Mouse (Mus musculus) C2C12 (cell line): ENCODE results near the gene Ltbp1. TPM values are rescaled to one million over a fixed set of nuclear protein-coding genes. Genes with fewer than 3 reads are reported as not detected.

ENCODE experiments used
- H3K27me3 ChIP-seq: one replicate; pipeline ENCODE4 v1.6.1; 2011; ENCODE audit not compliant: control insufficient read depth, insufficient read depth, insufficient read length
- H3K36me3 ChIP-seq: one replicate; pipeline ENCODE4 v1.6.1; 2011; ENCODE audit not compliant: control insufficient read depth, insufficient read depth
- H3K4me3 ChIP-seq: one replicate; pipeline ENCODE4 v1.5.1; 2011; ENCODE audit warnings: mild to moderate bottlenecking, control low read depth; ENCODE audit not compliant: poor library complexity, insufficient read depth, severe bottlenecking
- H3K79me2 ChIP-seq: one replicate; pipeline ENCODE4 v1.6.1; 2011; ENCODE audit not compliant: control insufficient read depth, insufficient read depth
- H3K79me3 ChIP-seq: one replicate; pipeline ENCODE4 v1.6.1; 2011; ENCODE audit warnings: low read depth, control low read depth
- H3ac ChIP-seq: one replicate; pipeline ENCODE3; 2011; ENCODE audit warnings: low read depth; ENCODE audit not compliant: control insufficient read depth, insufficient read length
- CEBPB ChIP-seq: IDR thresholded peaks from one replicate; pipeline ENCODE4 v1.6.1; 2011; ENCODE audit warnings: low read depth, mild to moderate bottlenecking, control low read depth, moderate library complexity
- CTCF ChIP-seq: IDR thresholded peaks from one replicate; pipeline ENCODE4 v1.5.1; 2011; ENCODE audit not compliant: control insufficient read depth, insufficient read depth, insufficient read length
- FOSL1 ChIP-seq: IDR thresholded peaks from one replicate; pipeline ENCODE4 v1.8.0; 2011; ENCODE audit warnings: mild to moderate bottlenecking, low read length; ENCODE audit not compliant: poor library complexity, insufficient read depth, severe bottlenecking
- MAX ChIP-seq: IDR thresholded peaks from one replicate; pipeline ENCODE4 v1.6.1; 2011; ENCODE audit warnings: mild to moderate bottlenecking, control low read depth
- MYOD1 ChIP-seq: IDR thresholded peaks from one replicate; pipeline ENCODE4 v1.6.1; 2011; ENCODE audit warnings: low read depth; ENCODE audit not compliant: control insufficient read depth, insufficient read length
- MYOG ChIP-seq: IDR thresholded peaks from one replicate; pipeline ENCODE4 v1.6.1; 2011; ENCODE audit not compliant: control insufficient read depth, insufficient read length; ENCODE audit errors: extremely low read depth
- USF1 ChIP-seq: IDR thresholded peaks from one replicate; pipeline ENCODE4 v1.6.1; 2011; ENCODE audit warnings: low read depth, mild to moderate bottlenecking, control low read depth, moderate library complexity
- polyA plus RNA-seq: library from polyadenylated mRNA; unstranded; fragments of >200 nt; fragmentation: generic; extraction: Trizol; gene quantifications from one replicate; pipeline ENCODE4 v1.2.1, GENCODE M21; 2012; ENCODE audit warnings: missing spikeins

Ltbp1 gene
- polyA plus RNA-seq, 1 experiment = 41.8 TPM

DNA sequence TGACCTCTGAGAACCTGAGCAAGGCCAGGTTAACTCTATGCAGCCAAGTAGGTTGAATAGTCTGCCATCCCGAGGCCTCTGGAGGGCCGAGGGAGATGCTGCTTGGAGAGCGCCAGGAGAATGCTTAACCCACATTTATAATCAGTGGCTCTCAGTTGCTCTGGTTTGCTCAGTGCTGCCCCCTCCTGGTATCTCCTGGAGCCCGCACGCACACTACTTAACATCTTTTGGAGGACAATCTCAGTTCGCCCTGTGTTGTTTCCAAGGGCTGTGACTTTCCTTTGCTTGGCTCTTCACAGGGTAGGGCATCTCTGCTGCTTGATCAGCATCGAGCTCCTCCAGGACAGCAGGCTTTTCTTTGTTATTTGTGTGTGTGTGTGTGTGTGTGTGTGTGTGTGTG lies 12.1 kb downstream of the Ltbp1 start:
- no peak overlapping the region for H3ac ChIP-seq
- H3K79me3 ChIP-seq = no peaks in the 10 kb centered on the region
- no peaks in the 10 kb centered on the region for H3K36me3 ChIP-seq
- TF ChIP-seq CEBPB (no peak), USF1 (no peak), MYOG (no peak), MAX (no peak), CTCF (no peak), FOSL1 (no peak), MYOD1 (no peak)
- no peaks in the 10 kb centered on the region for H3K79me2 ChIP-seq
- no peak overlapping the region for H3K4me3 ChIP-seq
- H3K27me3 ChIP-seq = no peaks in the 10 kb centered on the region

DNA sequence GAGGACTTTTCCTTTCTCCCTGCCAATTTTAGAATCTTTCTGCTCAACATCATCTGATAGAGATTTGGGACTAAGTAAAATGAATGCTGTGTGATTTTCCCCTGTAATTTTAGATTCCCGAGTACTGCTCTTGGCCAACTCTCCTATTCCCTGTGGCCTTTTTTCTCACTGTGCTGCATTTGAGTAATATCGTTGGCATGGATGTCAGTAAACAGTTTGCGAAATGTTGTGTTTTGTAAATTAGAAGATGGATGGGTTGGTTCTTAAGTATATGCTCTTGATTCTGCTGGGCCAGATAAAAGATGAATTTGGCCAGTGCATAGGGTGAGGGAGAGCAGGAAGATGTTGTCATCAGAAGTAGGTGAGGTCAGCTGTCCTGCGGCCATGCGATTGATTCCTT lies 12.8 kb downstream of the Ltbp1 start:
- no peaks in the 10 kb centered on the region for H3K79me2 ChIP-seq
- no peak overlapping the region for H3K4me3 ChIP-seq
- H3K36me3 ChIP-seq = no peaks in the 10 kb centered on the region
- no peaks in the 10 kb centered on the region for H3K27me3 ChIP-seq
- TF ChIP-seq MYOD1 = no peak
- TF ChIP-seq MAX = no peak
- TF ChIP-seq USF1 = no peak
- TF ChIP-seq CEBPB = no peak
- TF ChIP-seq MYOG = no peak
- no peak for TF ChIP-seq CTCF
- TF ChIP-seq FOSL1 = no peak
- H3ac ChIP-seq = no peak overlapping the region
- no peaks in the 10 kb centered on the region for H3K79me3 ChIP-seq

DNA sequence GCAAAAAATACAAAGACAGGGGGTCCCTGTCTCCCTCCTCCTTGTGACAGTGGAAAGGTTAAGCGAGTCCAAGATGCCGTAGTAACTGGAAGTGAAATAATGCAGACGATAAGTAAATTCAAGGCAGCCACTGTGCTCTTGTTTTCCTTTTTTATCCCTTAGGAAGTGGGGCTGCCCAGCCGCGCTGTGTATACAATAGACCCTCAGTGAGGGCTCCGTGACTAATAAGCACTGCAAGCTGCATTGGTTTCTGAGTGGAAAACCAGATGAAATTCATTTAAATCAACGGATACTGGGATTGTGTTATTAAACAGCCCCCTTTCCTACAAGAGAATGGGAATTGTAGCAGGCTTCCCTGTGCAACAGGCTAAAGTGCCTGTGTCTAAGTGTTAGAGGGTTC lies 14.7 kb downstream of the Ltbp1 start:
- H3ac ChIP-seq = no peak overlapping the region
- H3K4me3 ChIP-seq = no peak overlapping the region
- no peaks in the 10 kb centered on the region for H3K36me3 ChIP-seq
- H3K27me3 ChIP-seq = no peaks in the 10 kb centered on the region
- TF ChIP-seq CTCF (no peak), MYOD1 (no peak), CEBPB (no peak), MAX (no peak), FOSL1 (no peak), MYOG (no peak), USF1 (no peak)
- H3K79me3 ChIP-seq = no peaks in the 10 kb centered on the region
- no peaks in the 10 kb centered on the region for H3K79me2 ChIP-seq

DNA sequence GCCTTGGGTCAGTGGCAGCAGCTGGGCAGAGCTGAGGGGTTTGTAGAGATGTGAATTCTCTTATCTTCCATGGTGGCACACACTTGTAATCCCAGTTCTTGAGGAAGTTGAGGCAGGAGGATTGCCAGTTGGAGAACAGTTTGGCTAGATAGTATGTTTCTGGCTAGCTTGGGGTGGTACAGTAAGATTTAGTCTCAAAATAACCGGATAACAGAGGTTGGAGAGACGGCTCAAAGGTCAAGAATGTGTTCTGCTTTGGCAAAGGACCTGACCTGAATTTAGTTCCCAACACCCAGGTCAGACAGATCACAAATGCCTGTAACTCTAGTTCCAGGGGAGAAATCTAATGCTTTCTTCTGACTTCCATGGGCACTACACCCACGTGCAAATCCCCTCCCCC lies 15.3 kb downstream of the Ltbp1 start:
- Histone ChIP-seq H3ac (no peak overlapping the region), H3K79me3 (no peaks in the 10 kb centered on the region), H3K27me3 (no peaks in the 10 kb centered on the region), H3K4me3 (no peak overlapping the region), H3K79me2 (no peaks in the 10 kb centered on the region), H3K36me3 (no peaks in the 10 kb centered on the region)
- no peak for TF ChIP-seq CTCF
- no peak for TF ChIP-seq FOSL1
- TF ChIP-seq USF1 = no peak

DNA sequence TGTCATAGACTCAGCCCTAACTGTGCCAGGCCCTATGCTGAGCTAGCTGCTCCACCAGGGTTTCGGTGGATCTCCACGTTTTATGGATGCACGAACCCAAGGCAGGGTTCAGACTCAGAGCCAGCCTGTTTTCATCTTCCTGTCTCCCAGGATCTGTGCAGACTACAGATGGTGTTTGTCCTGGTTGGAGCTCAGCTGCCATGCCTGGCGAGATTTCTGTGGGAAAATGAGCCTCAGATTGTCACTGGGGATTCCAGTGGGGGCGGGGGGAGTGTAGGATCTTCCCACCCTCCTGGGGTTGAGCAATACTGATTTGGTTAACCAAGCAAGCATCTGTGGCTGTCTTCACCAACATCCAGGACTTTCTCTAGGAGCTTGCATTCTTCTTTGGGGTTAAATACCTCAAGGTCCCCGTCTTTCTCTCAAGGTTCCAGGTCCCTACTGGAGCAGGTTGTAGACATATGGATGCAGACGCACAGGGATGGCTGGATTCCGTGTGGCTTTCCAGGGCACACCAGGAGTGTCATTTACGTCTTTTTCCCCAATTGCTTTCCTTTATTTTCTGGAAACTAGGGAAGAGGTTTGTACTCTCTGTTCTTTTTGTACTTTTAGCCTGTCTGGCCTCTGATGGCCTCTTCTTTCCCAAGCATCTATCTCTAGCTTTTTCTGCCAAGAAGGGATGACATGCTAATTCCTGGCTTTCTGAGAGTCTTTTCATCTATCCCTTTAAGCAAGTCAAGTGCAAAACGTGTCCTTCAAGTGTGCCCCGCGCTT lies 22.2 kb downstream of the Ltbp1 start:
- H3K79me2 ChIP-seq = no peaks in the 10 kb centered on the region
- H3ac ChIP-seq = no peak overlapping the region
- no peak for TF ChIP-seq MYOD1
- TF ChIP-seq CTCF = no peak
- no peak for TF ChIP-seq USF1
- no peak for TF ChIP-seq FOSL1
- TF ChIP-seq CEBPB = no peak
- no peak for TF ChIP-seq MYOG
- TF ChIP-seq MAX = no peak

DNA sequence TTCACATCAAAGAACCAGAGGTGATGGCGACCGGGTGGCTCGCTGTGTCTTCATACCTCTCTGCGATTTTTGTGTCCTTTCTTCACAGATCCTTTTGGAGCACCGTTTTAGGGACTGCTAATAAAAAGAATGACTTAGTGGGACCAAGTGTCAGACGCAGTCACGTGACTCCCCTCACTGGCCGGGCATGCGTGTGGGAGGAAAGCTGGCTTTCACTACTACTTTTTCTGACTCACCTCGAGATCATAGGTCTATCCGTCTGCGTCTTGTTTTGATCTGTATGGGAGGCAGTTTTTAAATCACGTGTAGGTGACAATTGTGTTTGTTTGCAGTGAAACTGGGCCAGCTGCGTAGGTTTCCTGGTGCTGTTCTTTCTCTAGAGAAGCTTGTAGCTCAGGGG lies 28.0 kb downstream of the Ltbp1 start:
- Histone ChIP-seq H3K79me3 (no peaks in the 10 kb centered on the region), H3ac (no peak overlapping the region), H3K4me3 (no peak overlapping the region), H3K79me2 (no peaks in the 10 kb centered on the region), H3K27me3 (no peaks in the 10 kb centered on the region), H3K36me3 (no peaks in the 10 kb centered on the region)
- TF ChIP-seq USF1 (peak; percentile 95), MYOG (no peak)

More for the DNA sequence above, 22.2 kb downstream of the Ltbp1 start:
- no peaks in the 10 kb centered on the region for H3K36me3 ChIP-seq
- H3K79me3 ChIP-seq = no peaks in the 10 kb centered on the region
- no peak overlapping the region for H3K4me3 ChIP-seq
- no peaks in the 10 kb centered on the region for H3K27me3 ChIP-seq
